Mouse (Mus musculus) embryonic fibroblast, embryonic 13.5 days (primary cell): ENCODE measurements around the gene Syap1.

Experiments
- CTCF ChIP-seq: IDR thresholded peaks from 2 replicates; pipeline ENCODE4 v1.5.1; 2011; ENCODE audit warnings: mild to moderate bottlenecking, control low read depth, low read length, moderate library complexity, borderline replicate concordance; ENCODE audit not compliant: insufficient read depth
- POLR2A ChIP-seq: IDR thresholded peaks from 2 replicates; pipeline ENCODE4 v1.6.1; 2011; ENCODE audit warnings: low read depth, mild to moderate bottlenecking, control low read depth, low read length, moderate library complexity

DNA sequence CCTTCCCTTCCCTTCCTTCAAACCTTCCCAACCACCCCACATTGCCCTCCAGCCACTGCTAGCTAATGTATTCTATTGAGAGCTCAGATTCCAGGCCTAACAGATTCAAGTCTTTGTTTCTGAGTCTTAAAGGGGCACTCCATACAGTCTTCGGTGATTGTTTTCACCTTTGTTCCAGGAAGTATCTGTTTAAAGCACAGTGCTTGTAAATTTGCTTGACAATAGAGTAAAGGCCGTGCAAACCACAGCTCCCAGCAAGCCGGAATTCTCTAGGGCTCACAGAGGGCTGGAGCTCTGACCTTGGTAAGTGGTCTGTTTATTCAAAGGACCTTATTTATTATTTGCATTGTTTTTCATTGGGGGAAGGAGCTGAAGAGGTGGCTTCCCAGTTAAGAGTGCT, 56.1 kb downstream of the Syap1 start:
- TF ChIP-seq CTCF, result no peak
- TF ChIP-seq POLR2A, result no peak
